In genomic region chr15:82165332-82166239, GRCm38 (mm10) we compare ENCODE assay signal across 8 mouse cellular contexts. TPM values are rescaled to one million over a fixed set of nuclear protein-coding genes. Genes with fewer than 3 reads are reported as not detected.
DNase-seq lines count a peak whose midpoint lies in the region; ATAC-seq and TF ChIP-seq lines count a peak whose summit lies in the region.

No protein-coding gene starts in this region.

- no peak overlapping the region for H3K4me3 ChIP-seq in heart, adult 2 months
- no peak overlapping the region for H3K4me3 ChIP-seq in kidney, embryonic 14.5 days (ENCODE audit: low read length)

- no peak for TF ChIP-seq EP300 in heart, adult 2 months (IDR thresholded peaks at IDR 0.05; ENCODE audit: insufficient read depth, low read depth, low read length)

- peaks cover 6% of the 10 kb centered on the region for H3K4me1 ChIP-seq in heart, adult 2 months (ENCODE audit: control insufficient read depth, insufficient read depth, low read length)
- peaks cover 44% of the 10 kb centered on the region for H3K4me1 ChIP-seq in kidney, embryonic 14.5 days (ENCODE audit: control insufficient read depth, insufficient read depth, low read length)

- DNase-seq in 416B (ENCODE audit: low read depth) (peak; percentile 83), liver (peak; percentile 89)
- DNase-seq in adrenal gland, adult (ENCODE audit: inconsistent age in 2 of 2, low spot score in 1 of 2), result peak; percentile 69 to 93
- peak; percentile 57 for DNase-seq in embryo, embryonic 11.5 days (ENCODE audit: low read depth, low spot score)
- DNase-seq in heart, adult 2 months, result peak; percentile 74 to 85
- peak; percentile 82 for DNase-seq in neural tube, embryonic 10.5 days (ENCODE audit: extremely low spot score, low spot score)
- peak; percentile 70 to 80 for DNase-seq in thymus, adult 18-20 months

- ATAC-seq in kidney, embryonic 14.5 days (ENCODE audit: low FRiP score, low TSS enrichment), result peak; percentile 32; the same call in 1 of the 2 replicates

- no peaks in the 10 kb centered on the region for H3K27me3 ChIP-seq in heart, adult 2 months (ENCODE audit: control insufficient read depth, insufficient read depth, low read length)
- H3K27me3 ChIP-seq in kidney, embryonic 14.5 days (ENCODE audit: control insufficient read depth, insufficient read depth, low read length), result no peaks in the 10 kb centered on the region

- no peak for TF ChIP-seq POLR2A in heart, adult 2 months (IDR thresholded peaks at IDR 0.05; ENCODE audit: insufficient read depth, low read depth, low read length)

- H3K4me2 ChIP-seq in kidney, embryonic 14.5 days (replicated peaks; ENCODE audit: low read depth, low read length), result peak overlapping the region; percentile 26; the same call in 1 of the 2 replicates

- WGBS in heart, adult 2 months, result 61% methylated on average over 8 of the region's 8 CpGs
- 51% methylated on average over 8 of the region's 8 CpGs for WGBS in kidney, embryonic 14.5 days

- TF ChIP-seq CTCF in heart, adult 2 months (IDR thresholded peaks at IDR 0.05), result no peak; the same call in none of the 2 replicates

- no peak overlapping the region for H3K9ac ChIP-seq in heart, adult 2 months (ENCODE audit: low read depth, low read length)
- no peak overlapping the region for H3K9ac ChIP-seq in kidney, embryonic 14.5 days (ENCODE audit: low read depth, low read length)

- intact Hi-C loops in heart, adult 2 months (cut with DNase I), result loop anchor here (1.0 to 5.0 kb wide), 3 partner anchors 27 to 101 kb away; partner anchors contain the start of gene Ccdc134

- H3K79me2 ChIP-seq in heart, adult 2 months (replicated peaks; ENCODE audit: control insufficient read depth, insufficient read depth, low read length), result peaks cover 2% of the 10 kb centered on the region; the same call in 1 of the 2 replicates

- H3K36me3 ChIP-seq in heart, adult 2 months (ENCODE audit: control insufficient read depth, insufficient read depth, low read length), result no peaks in the 10 kb centered on the region
- peaks cover 9% of the 10 kb centered on the region for H3K36me3 ChIP-seq in kidney, embryonic 14.5 days (ENCODE audit: control insufficient read depth, insufficient read depth, low read length)

- no peak overlapping the region for H3K27ac ChIP-seq in heart, adult 2 months
- peak overlapping the region; percentile 90 for H3K27ac ChIP-seq in kidney, embryonic 14.5 days (ENCODE audit: low read depth, low read length)

- no peaks in the 10 kb centered on the region for H3K9me3 ChIP-seq in kidney, embryonic 14.5 days (ENCODE audit: control insufficient read depth, low read length)

RNA-seq across cellular contexts. Expression of gene Srebf2, which starts 18.6 kb away (rescaled TPM):
- total RNA-seq in heart, adult 2 months (2021), result 10 to 100 TPM; 22.4 to 24.2 TPM
- polyA plus RNA-seq in heart, adult 2 months (2012; rRNA removed), result 33.3 and 45.3 TPM in 2 replicates
- 76.9 and 114 TPM in 2 replicates for polyA plus RNA-seq in kidney, embryonic 14.5 days (2014; fragmentation: Nextera tagmentation; extraction: Ambion mirVana)

RNA-seq across cellular contexts. Expression of gene Ccdc134, which starts 37.9 kb away (rescaled TPM):
- total RNA-seq in heart, adult 2 months (2021), result 1 to 10 TPM; 3.9 to 4.0 TPM
- polyA plus RNA-seq in heart, adult 2 months (2012; rRNA removed), result 4.8 and 6.6 TPM in 2 replicates
- 12.8 and 19.6 TPM in 2 replicates for polyA plus RNA-seq in kidney, embryonic 14.5 days (2014; fragmentation: Nextera tagmentation; extraction: Ambion mirVana)

RNA-seq across cellular contexts. Expression of gene Shisa8, which starts 47.0 kb away (rescaled TPM):
- total RNA-seq in heart, adult 2 months (2021), result under 1 TPM; 0.13 to 0.23 TPM
- polyA plus RNA-seq in heart, adult 2 months (2012; rRNA removed), result 0.15 and 0.21 TPM in 2 replicates
- polyA plus RNA-seq in kidney, embryonic 14.5 days (2014; fragmentation: Nextera tagmentation; extraction: Ambion mirVana), result 0.80 and 1.1 TPM in 2 replicates

RNA-seq across cellular contexts. Expression of gene Tnfrsf13c, which starts 58.6 kb away (rescaled TPM):
- under 1 TPM; 0.16 to 0.18 TPM for total RNA-seq in heart, adult 2 months (2021)
- 0.44 and 0.86 TPM in 2 replicates for polyA plus RNA-seq in heart, adult 2 months (2012; rRNA removed)
- polyA plus RNA-seq in kidney, embryonic 14.5 days (2014; fragmentation: Nextera tagmentation; extraction: Ambion mirVana), result 0.12 and 0.13 TPM in 2 replicates
